Mouse (Mus musculus) heart, postnatal 0 days (tissue): ENCODE data around the gene Eef1akmt4. TPM values are rescaled to one million over a fixed set of nuclear protein-coding genes. Genes with fewer than 3 reads are reported as not detected.
A peak's percentile ranks its signal among the peaks of the same experiment; 100 is the strongest.

Experiments used
- ATAC-seq: fragments of 200-750 bp; cut with Nextera tagmentation; 2 replicates; pipeline ENCODE4 v1.8.0; 2017; ENCODE audit warnings: low read depth, moderate number of reproducible peaks, moderate library complexity; ENCODE audit not compliant: insufficient read depth
- DNase-seq: peaks from one replicate; pipeline ENCODE4 v3.0.0-alpha.2; 2016; ENCODE audit warnings: low spot score
- H3K27ac ChIP-seq: fragments of 300-500 bp; sonication (generic); 2 replicates; pipeline ENCODE4 v1.5.1; 2014; ENCODE audit warnings: low read depth, mild to moderate bottlenecking
- H3K27me3 ChIP-seq: fragments of 300-500 bp; sonication (generic); 2 replicates; pipeline ENCODE4 v1.6.1; 2014; ENCODE audit warnings: low read length, mixed read lengths; ENCODE audit not compliant: control insufficient read depth, insufficient read depth
- H3K36me3 ChIP-seq: fragments of 300-500 bp; sonication (generic); replicated peaks from 2 replicates; pipeline ENCODE4 v1.6.1; 2014; ENCODE audit warnings: low read length, mixed read lengths; ENCODE audit not compliant: control insufficient read depth, insufficient read depth
- H3K4me1 ChIP-seq: fragments of 300-500 bp; sonication (generic); 2 replicates; pipeline ENCODE4 v1.6.1; 2014; ENCODE audit warnings: antibody characterized with exemption; ENCODE audit not compliant: control insufficient read depth, insufficient read depth
- H3K4me2 ChIP-seq: fragments of 300-500 bp; sonication (generic); 2 replicates; pipeline ENCODE4 v1.6.1; 2014; ENCODE audit warnings: low read depth, mild to moderate bottlenecking, low read length, moderate library complexity
- H3K4me3 ChIP-seq: fragments of 300-500 bp; sonication (generic); 2 replicates; pipeline ENCODE4 v1.5.1; 2014; ENCODE audit warnings: low read depth, low read length
- H3K9ac ChIP-seq: fragments of 300-500 bp; sonication (generic); replicated peaks from 2 replicates; pipeline ENCODE4 v1.6.1; 2014; ENCODE audit warnings: low read depth, low read length, mixed read lengths
- H3K9me3 ChIP-seq: fragments of 300-500 bp; sonication (generic); replicated peaks from 2 replicates; pipeline ENCODE4 v1.6.1; 2016; ENCODE audit warnings: low read length; ENCODE audit not compliant: control insufficient read depth
- CTCF ChIP-seq: IDR thresholded peaks from 2 replicates; pipeline ENCODE4 v1.5.1; 2016; ENCODE audit warnings: antibody characterized with exemption, control low read depth, low read depth
- EP300 ChIP-seq: IDR thresholded peaks from 2 replicates; pipeline ENCODE4 v1.6.1; 2016; ENCODE audit warnings: antibody characterized with exemption, low read depth
- WGBS: fragments of 180-500 bp; shearing (Covaris S2); extraction: QIAGEN DNeasy Blood & Tissue Kit; methylation state at CpG from one replicate; pipeline ENCODE4 v1.1.7; 2014; 5-methylcytosine and 5-hydroxymethylcytosine counted together
- polyA plus RNA-seq: library from polyadenylated mRNA; unstranded; fragments of >200 nt; fragmentation: Nextera tagmentation; extraction: Ambion mirVana; gene quantifications from 2 replicates; pipeline ENCODE4 v1.2.1, GENCODE M21; 2015
- total RNA-seq: library from RNA; depleted of rRNA; stranded (reverse); fragments of >200 nt; gene quantifications from 2 replicates; pipeline ENCODE4 v1.2.3, GENCODE M21; 2014; ENCODE audit warnings: low replicate concordance

Eef1akmt4 gene
- total and polyA plus RNA-seq, 2 experiments from 2014 or later: 9.5 to 11.2 TPM

- Histone ChIP-seq H3K4me3 (peak within 1 kb of the TSS; percentile 72), H3K9ac (peak within 1 kb of the TSS; percentile 12; the same call in 1 of the 2 replicates), H3K4me2 (peak within 1 kb of the TSS; percentile 94), H3K27me3 (peaks cover 53% of the 10 kb centered on the region), H3K9me3 (no peaks in the 10 kb centered on the region), H3K4me1 (peaks cover 24% of the 10 kb centered on the region; the same call in 1 of the 2 replicates), H3K36me3 (no peaks in the 10 kb centered on the region), H3K27ac (peak within 1 kb of the TSS; percentile 2; the same call in 1 of the 2 replicates)
- peak; percentile 47 for ATAC-seq
- no peak for TF ChIP-seq CTCF
- no peak for TF ChIP-seq EP300
- DNase-seq: peak; percentile 5
- under 1% methylated on average over 83 of the region's 92 CpGs for WGBS
Measured at GRCm38 (mm10) chr16:20621191-20621990, 10.0 kb downstream of the Eef1akmt4 start, which contains the start of gene Camk2n2. TSS of gene Camk2n2 (minus strand) at chr16:20621287.

- Histone ChIP-seq H3K9ac (no peak overlapping the region), H3K36me3 (no peaks in the 10 kb centered on the region), H3K4me2 (peak overlapping the region; percentile 94), H3K4me3 (peak overlapping the region; percentile 72), H3K4me1 (peaks cover 24% of the 10 kb centered on the region; the same call in 1 of the 2 replicates), H3K9me3 (no peaks in the 10 kb centered on the region), H3K27me3 (peaks cover 53% of the 10 kb centered on the region), H3K27ac (peak overlapping the region; percentile 2; the same call in 1 of the 2 replicates)
- peak; percentile 37 for ATAC-seq
- WGBS: under 1% methylated on average over 35 of the region's 37 CpGs
- no peak for TF ChIP-seq EP300
- TF ChIP-seq CTCF: no peak
- DNase-seq: peak; percentile 7
Measured at GRCm38 (mm10) chr16:20621991-20622685, 10.7 kb downstream of the Eef1akmt4 start.

- H3K36me3 ChIP-seq: no peaks in the 10 kb centered on the region
- no peaks in the 10 kb centered on the region for H3K9me3 ChIP-seq
- DNase-seq: no peak
- no peak overlapping the region for H3K27ac ChIP-seq
- peaks cover 24% of the 10 kb centered on the region; the same call in 1 of the 2 replicates for H3K4me1 ChIP-seq
- H3K27me3 ChIP-seq: peaks cover 54% of the 10 kb centered on the region
- no peak overlapping the region for H3K9ac ChIP-seq
- no peak overlapping the region for H3K4me3 ChIP-seq
- WGBS: 44% methylated on average over 2 of the region's 2 CpGs
- ATAC-seq: no peak
- TF ChIP-seq EP300 (no peak), CTCF (no peak)
- H3K4me2 ChIP-seq: no peak overlapping the region
Measured at GRCm38 (mm10) chr16:20623211-20623610, 11.8 kb downstream of the Eef1akmt4 start.

DNA sequence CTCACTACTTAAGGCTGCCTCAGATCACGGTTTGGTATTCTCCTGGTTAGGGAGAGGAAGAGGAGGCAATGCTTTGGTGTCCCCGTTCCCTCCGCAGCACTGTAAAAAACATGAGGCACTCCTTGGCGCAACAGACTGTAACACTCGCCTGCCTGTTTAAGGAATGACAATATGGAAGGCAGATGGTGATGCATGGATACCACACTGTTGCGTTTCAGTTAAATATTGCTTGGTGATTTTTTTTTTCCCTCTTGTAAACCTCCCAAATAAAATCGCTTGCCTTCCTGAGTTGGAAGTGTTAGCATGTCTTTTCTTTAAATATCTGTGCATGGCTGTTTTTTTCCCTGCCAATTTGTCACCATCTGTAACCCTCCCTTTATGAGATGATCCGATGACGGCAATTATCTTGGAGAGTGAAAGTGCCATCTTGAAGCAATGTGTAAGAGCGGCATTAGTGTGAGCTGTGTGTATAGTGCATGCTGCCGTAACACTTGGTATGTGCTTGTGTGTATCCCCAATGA, 17.5 kb downstream of the Eef1akmt4 start:
- DNase-seq (no peak), ATAC-seq (no peak)
- TF ChIP-seq EP300 (no peak), CTCF (no peak)
- H3K9me3 ChIP-seq: no peaks in the 10 kb centered on the region
- H3K9ac ChIP-seq: no peak overlapping the region
- peaks cover 3% of the 10 kb centered on the region; the same call in 1 of the 2 replicates for H3K4me1 ChIP-seq
- 49% methylated on average over 11 of the region's 11 CpGs for WGBS
- H3K4me2 ChIP-seq: no peak overlapping the region
- no peak overlapping the region for H3K4me3 ChIP-seq
- H3K36me3 ChIP-seq: no peaks in the 10 kb centered on the region
- H3K27ac ChIP-seq: no peak overlapping the region
- H3K27me3 ChIP-seq: peaks cover 28% of the 10 kb centered on the region

DNA sequence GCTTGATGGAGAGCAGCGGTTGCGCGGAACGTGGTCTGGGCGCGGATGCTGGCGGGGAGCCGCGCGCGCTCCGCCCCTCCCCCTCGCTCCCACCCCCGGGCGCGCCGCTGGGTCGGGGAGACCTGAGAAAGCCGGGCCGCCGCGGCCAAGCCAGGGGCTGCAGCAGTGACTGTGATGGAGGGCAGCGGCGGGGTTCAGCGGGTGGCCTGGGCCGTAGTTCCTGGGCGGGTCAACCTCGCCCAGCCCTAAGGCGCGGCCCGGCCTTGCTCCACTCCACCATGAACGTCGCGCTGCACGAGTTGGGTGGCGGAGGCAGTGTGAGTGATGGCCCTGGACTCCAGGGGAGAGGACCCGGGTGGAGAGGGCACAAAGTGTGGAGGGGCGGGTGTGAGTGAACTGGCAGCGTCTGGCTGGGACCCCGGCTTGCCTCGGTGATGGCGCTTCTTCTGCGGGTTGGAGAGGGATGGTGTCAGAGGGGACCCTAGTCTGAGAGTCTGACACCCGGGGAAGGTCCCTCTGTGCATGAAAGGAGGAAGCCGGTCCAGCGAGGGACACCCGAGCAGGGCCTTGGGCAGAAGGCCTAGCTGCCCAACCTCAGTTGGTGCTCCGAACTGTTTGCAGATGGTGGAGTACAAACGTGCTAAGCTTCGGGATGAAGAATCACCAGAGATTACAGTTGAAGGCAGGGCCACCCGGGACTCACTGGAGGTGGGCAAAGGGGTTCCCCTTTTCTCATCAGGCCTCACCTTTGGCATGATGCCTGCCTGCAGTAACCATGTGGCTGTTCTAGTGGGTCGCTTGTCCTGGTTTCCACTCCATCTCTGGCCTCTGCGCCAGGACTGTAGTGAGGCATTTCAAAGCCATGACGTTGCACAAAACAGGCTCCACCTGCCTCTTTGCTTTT, 18.6 kb downstream of the Eef1akmt4 start, which contains the start of gene Ece2:
Gene Ece2, plus strand, starts transcription at position 98 of the 904 bp plus-strand sequence.
- peaks cover 3% of the 10 kb centered on the region; the same call in 1 of the 2 replicates for H3K4me1 ChIP-seq
- WGBS: 10% methylated on average over 52 of the region's 54 CpGs
- H3K27me3 ChIP-seq: peaks cover 28% of the 10 kb centered on the region
- no peaks in the 10 kb centered on the region for H3K36me3 ChIP-seq
- H3K4me3 ChIP-seq: peak within 1 kb of the TSS; percentile 52
- H3K9ac ChIP-seq: no peak within 1 kb of the TSS
- ATAC-seq (no peak), DNase-seq (no peak)
- H3K27ac ChIP-seq: no peak within 1 kb of the TSS
- H3K4me2 ChIP-seq: peak within 1 kb of the TSS; percentile 81
- no peaks in the 10 kb centered on the region for H3K9me3 ChIP-seq
- no peak for TF ChIP-seq EP300
- TF ChIP-seq CTCF: no peak
